Mouse (Mus musculus) stomach, embryonic 16.5 days (tissue): ENCODE measurements around the gene Pex11g. TPM values are rescaled to one million over a fixed set of nuclear protein-coding genes. Genes with fewer than 3 reads are reported as not detected.

Source experiments
- ATAC-seq: fragments of 200-750 bp; cut with Nextera tagmentation; 2 replicates; pipeline ENCODE4 v1.8.0; 2017; ENCODE audit warnings: moderate number of reproducible peaks, moderate TSS enrichment; ENCODE audit not compliant: insufficient read depth, low FRiP score
- H3K27ac ChIP-seq: fragments of 300-500 bp; sonication (generic); 2 replicates; pipeline ENCODE4 v1.5.1; 2014; ENCODE audit warnings: low read length
- H3K27me3 ChIP-seq: fragments of 300-500 bp; sonication (generic); 2 replicates; pipeline ENCODE4 v1.6.1; 2014; ENCODE audit warnings: low read length, control low read depth, mixed read lengths; ENCODE audit not compliant: control insufficient read depth, insufficient read depth
- H3K36me3 ChIP-seq: fragments of 300-500 bp; sonication (generic); 2 replicates; pipeline ENCODE4 v1.6.1; 2014; ENCODE audit warnings: low read length; ENCODE audit not compliant: control insufficient read depth, insufficient read depth
- H3K4me1 ChIP-seq: fragments of 300-500 bp; sonication (generic); 2 replicates; pipeline ENCODE4 v1.6.1; 2014; ENCODE audit warnings: low read length, control low read depth, mixed read lengths; ENCODE audit not compliant: control insufficient read depth, insufficient read depth
- H3K4me2 ChIP-seq: fragments of 300-500 bp; sonication (generic); 2 replicates; pipeline ENCODE4 v1.6.1; 2014; ENCODE audit warnings: low read depth, low read length, mixed read lengths
- H3K4me3 ChIP-seq: fragments of 300-500 bp; sonication (generic); replicated peaks from 2 replicates; pipeline ENCODE4 v1.5.1; 2014; ENCODE audit warnings: mild to moderate bottlenecking, low read length
- H3K9ac ChIP-seq: fragments of 300-500 bp; sonication (generic); 2 replicates; pipeline ENCODE4 v1.6.1; 2014; ENCODE audit warnings: low read length
- H3K9me3 ChIP-seq: fragments of 300-500 bp; sonication (generic); replicated peaks from 2 replicates; pipeline ENCODE4 v1.6.1; 2016; ENCODE audit warnings: low read length, control low read depth; ENCODE audit not compliant: control insufficient read depth
- WGBS: fragments of 180-500 bp; shearing (Covaris S2); extraction: QIAGEN DNeasy Blood & Tissue Kit; methylation state at CpG from one replicate; pipeline ENCODE4 v1.1.7; 2014; 5-methylcytosine and 5-hydroxymethylcytosine counted together
- polyA plus RNA-seq: library from polyadenylated mRNA; unstranded; fragments of >200 nt; fragmentation: Nextera tagmentation; extraction: Ambion mirVana; gene quantifications from 2 replicates; pipeline ENCODE4 v1.2.1, GENCODE M21; 2015

Pex11g gene
- polyA plus RNA-seq, 1 experiment from 2014 or later, result 10.8 TPM

- H3K4me3 ChIP-seq, result no peak overlapping the region
- no peaks in the 10 kb centered on the region for H3K27me3 ChIP-seq
- no peak overlapping the region for H3K9ac ChIP-seq
- 98% methylated on average over 1 of the region's 1 CpGs for whole genome bisulfite sequencing
- H3K36me3 ChIP-seq, result no peaks in the 10 kb centered on the region
- H3K27ac ChIP-seq, result no peak overlapping the region
- no peak overlapping the region for H3K4me2 ChIP-seq
- H3K9me3 ChIP-seq, result no peaks in the 10 kb centered on the region
- peaks cover 24% of the 10 kb centered on the region for H3K4me1 ChIP-seq
- no peak for ATAC-seq
Observed at GRCm38 (mm10) chr8:3412816-3413215, 54.7 kb downstream of the Pex11g start.

- H3K4me3 ChIP-seq, result no peak overlapping the region
- H3K36me3 ChIP-seq, result no peaks in the 10 kb centered on the region
- WGBS, result 61% methylated on average over 7 of the region's 7 CpGs
- peaks cover 21% of the 10 kb centered on the region for H3K4me1 ChIP-seq
- no peak overlapping the region for H3K9ac ChIP-seq
- H3K27me3 ChIP-seq, result no peaks in the 10 kb centered on the region
- ATAC-seq, result peak; percentile 61; the same call in 1 of the 2 replicates
- H3K27ac ChIP-seq, result peak overlapping the region; percentile 83
- H3K4me2 ChIP-seq, result no peak overlapping the region
- no peaks in the 10 kb centered on the region for H3K9me3 ChIP-seq
Observed at GRCm38 (mm10) chr8:3411901-3412301, 55.6 kb downstream of the Pex11g start.

GRCm38 (mm10) chr8:3411085-3411484, 56.4 kb downstream of the Pex11g start:
- H3K9me3 ChIP-seq, result no peaks in the 10 kb centered on the region
- ATAC-seq, result no peak
- peaks cover 24% of the 10 kb centered on the region for H3K4me1 ChIP-seq
- H3K4me3 ChIP-seq, result no peak overlapping the region
- no peaks in the 10 kb centered on the region for H3K36me3 ChIP-seq
- H3K27me3 ChIP-seq, result no peaks in the 10 kb centered on the region
- WGBS, result 76% methylated on average over 2 of the region's 2 CpGs
- no peak overlapping the region for H3K4me2 ChIP-seq
- H3K9ac ChIP-seq, result no peak overlapping the region
- H3K27ac ChIP-seq, result peak overlapping the region; percentile 83

- no peak overlapping the region for H3K4me3 ChIP-seq
- H3K9ac ChIP-seq, result no peak overlapping the region
- H3K27me3 ChIP-seq, result no peaks in the 10 kb centered on the region
- WGBS, result 74% methylated on average over 3 of the region's 3 CpGs
- no peaks in the 10 kb centered on the region for H3K36me3 ChIP-seq
- no peak overlapping the region for H3K4me2 ChIP-seq
- no peak for ATAC-seq
- peaks cover 19% of the 10 kb centered on the region for H3K4me1 ChIP-seq
- 0 out of 2 replicates have a peak overlapping the region, but pooled peaks have one; percentile 14 for H3K27ac ChIP-seq
- H3K9me3 ChIP-seq, result no peaks in the 10 kb centered on the region
Observed at GRCm38 (mm10) chr8:3407417-3407816, 60.1 kb downstream of the Pex11g start.

Other genes with a start within 250 kb of the Pex11g start
- gene Insr, start 188.1 kb downstream of the Pex11g start, polyA plus RNA-seq, result 26.6 and 31.4 TPM in 2 replicates
- 0.92 and 0.93 TPM in 2 replicates for gene A430078G23Rik, start 114.3 kb downstream of the Pex11g start, polyA plus RNA-seq
- 10.0 and 10.5 TPM in 2 replicates for gene Arhgef18, start 74.7 kb downstream of the Pex11g start, polyA plus RNA-seq
- gene Tex45, start 3.2 kb upstream of the Pex11g start, polyA plus RNA-seq, result not detected in 2 replicates
- gene Zfp358, start 25.5 kb upstream of the Pex11g start, polyA plus RNA-seq, result 32.1 and 32.4 TPM in 2 replicates
- gene Mcoln1, start 32.8 kb upstream of the Pex11g start, polyA plus RNA-seq, result 42.4 and 51.4 TPM in 2 replicates
- gene Pnpla6, start 47.7 kb upstream of the Pex11g start, polyA plus RNA-seq, result 36.0 and 37.6 TPM in 2 replicates
- gene C330021F23Rik, start 100.3 kb upstream of the Pex11g start, polyA plus RNA-seq, result 0.97 and 1.1 TPM in 2 replicates
- gene Camsap3, start 119.6 kb upstream of the Pex11g start, polyA plus RNA-seq, result 11.5 and 13.2 TPM in 2 replicates
- gene Xab2, start 153.6 kb upstream of the Pex11g start, polyA plus RNA-seq, result 50.8 and 60.3 TPM in 2 replicates
- 91.3 and 106 TPM in 2 replicates for gene Pet100, start 153.9 kb upstream of the Pex11g start, polyA plus RNA-seq
- gene Pcp2, start 157.9 kb upstream of the Pex11g start, polyA plus RNA-seq, result 0.19 TPM in 1 of 2 replicates, not detected in the other
- 121 and 144 TPM in 2 replicates for gene Stxbp2, start 163.3 kb upstream of the Pex11g start, polyA plus RNA-seq
- not detected in 2 replicates for gene Retn, start 188.1 kb upstream of the Pex11g start, polyA plus RNA-seq
- gene Mcemp1, start 198.1 kb upstream of the Pex11g start, polyA plus RNA-seq, result 2.1 and 2.7 TPM in 2 replicates
- gene Fcor, start 204.7 kb upstream of the Pex11g start, polyA plus RNA-seq, result 9.2 and 9.5 TPM in 2 replicates
- gene Trappc5, start 208.6 kb upstream of the Pex11g start, polyA plus RNA-seq, result 38.0 and 38.5 TPM in 2 replicates
- 0.17 and 0.20 TPM in 2 replicates for gene Fcer2a, start 226.5 kb upstream of the Pex11g start, polyA plus RNA-seq